Mouse (Mus musculus) CH12.LX (cell line): ENCODE measurements around the gene D8Ertd738e. TPM values are rescaled to one million over a fixed set of nuclear protein-coding genes. Genes with fewer than 3 reads are reported as not detected.
A peak's percentile ranks its signal among the peaks of the same experiment; 100 is the strongest.

Experiments used
- DNase-seq: peaks from one replicate; pipeline ENCODE4 v3.0.0-alpha.2; 2013; ENCODE audit errors: extremely low read depth
- H3K27ac ChIP-seq: 2 replicates; pipeline ENCODE4 v1.5.1; 2012; ENCODE audit warnings: low read depth, mild to moderate bottlenecking, control low read depth, moderate library complexity; ENCODE audit not compliant: insufficient read depth
- H3K27me3 ChIP-seq: replicated peaks from 2 replicates; pipeline ENCODE3; 2012; ENCODE audit warnings: inconsistent platforms
- H3K36me3 ChIP-seq, 2 experiments: replicated peaks in 1 of 2; 2 replicates each; pipeline versions ENCODE3 to v1.6.1; 2012; ENCODE audit warnings: inconsistent platforms in 1 of 2, low read length in 1 of 2, mild to moderate bottlenecking in 1 of 2, mixed read lengths in 1 of 2, moderate library complexity in 1 of 2; ENCODE audit not compliant: control insufficient read depth in 1 of 2, insufficient read depth in 1 of 2
- H3K4me1 ChIP-seq, 2 experiments: 2 replicates each; pipeline ENCODE4 v1.6.1; 2012; ENCODE audit warnings: inconsistent platforms in 1 of 2, moderate library complexity in 1 of 2; ENCODE audit not compliant: insufficient read depth in 2 of 2, control insufficient read depth in 1 of 2
- H3K4me2 ChIP-seq: 2 replicates; pipeline ENCODE4 v1.6.1; 2012; ENCODE audit warnings: low read depth, mild to moderate bottlenecking, control low read depth; ENCODE audit not compliant: poor library complexity, insufficient read depth, severe bottlenecking
- H3K4me3 ChIP-seq, 3 experiments: fragments of 150-350 bp in 1 of 3; sonication (generic) in 1 of 3; replicated peaks in 1 of 3; 2 replicates each; pipeline versions ENCODE3 to v1.5.1; 2011 to 2012; ENCODE audit warnings: low read depth in 2 of 3, low read length in 2 of 3, mild to moderate bottlenecking in 2 of 3, moderate library complexity in 2 of 3, control low read depth in 1 of 3, improper control_type of control experiment in 1 of 3, inconsistent platforms in 1 of 3, mixed read lengths in 1 of 3; ENCODE audit not compliant: poor library complexity in 1 of 3
- H3K79me2 ChIP-seq: replicated peaks from 2 replicates; pipeline ENCODE4 v1.6.1; 2012; ENCODE audit warnings: mild to moderate bottlenecking, moderate library complexity; ENCODE audit not compliant: control insufficient read depth, poor library complexity, insufficient read depth, severe bottlenecking; ENCODE audit errors: extremely low read depth
- H3K9ac ChIP-seq: 2 replicates; pipeline ENCODE4 v1.6.1; 2012; ENCODE audit warnings: low read depth, mild to moderate bottlenecking, control low read depth, moderate library complexity; ENCODE audit not compliant: insufficient read depth
- H3K9me3 ChIP-seq: replicated peaks from 2 replicates; pipeline ENCODE3; 2012; ENCODE audit warnings: low read length, inconsistent platforms, mixed read lengths
- BHLHE40 ChIP-seq: IDR thresholded peaks from 2 replicates; pipeline ENCODE4 v1.6.1; 2011; ENCODE audit warnings: mild to moderate bottlenecking, low read depth, low read length, improper control_type of control experiment
- CHD1 ChIP-seq: IDR thresholded peaks from 2 replicates; pipeline ENCODE4 v1.6.1; 2012; ENCODE audit warnings: low read depth, low read length, improper control_type of control experiment, inconsistent platforms
- CHD2 ChIP-seq: IDR thresholded peaks from 2 replicates; pipeline ENCODE4 v1.6.1; 2011; ENCODE audit warnings: low read length, improper control_type of control experiment
- CTCF ChIP-seq, 2 experiments: IDR thresholded peaks in 1 of 2; conservative IDR thresholded peaks in 1 of 2; 2 replicates each; pipeline ENCODE4 v1.5.1; 2011 to 2012; ENCODE audit warnings: low read depth in 2 of 2, low read length in 2 of 2, improper control_type of control experiment in 1 of 2, inconsistent platforms in 1 of 2, mild to moderate bottlenecking in 1 of 2, moderate library complexity in 1 of 2
- E2F4 ChIP-seq: IDR thresholded peaks from 2 replicates; pipeline ENCODE4 v1.6.1; 2011; ENCODE audit warnings: low read depth, low read length, improper control_type of control experiment; ENCODE audit not compliant: insufficient replicate concordance
- ELF1 ChIP-seq: IDR thresholded peaks from 2 replicates; pipeline ENCODE4 v1.6.1; 2014; ENCODE audit warnings: low read depth, mild to moderate bottlenecking, inconsistent platforms, low read length, improper control_type of control experiment
- EP300 ChIP-seq: IDR thresholded peaks from 2 replicates; pipeline ENCODE4 v1.6.1; 2011; ENCODE audit warnings: low read length, improper control_type of control experiment
- ETS1 ChIP-seq: conservative IDR thresholded peaks from 2 replicates; pipeline ENCODE4 v1.6.1; 2012; ENCODE audit warnings: low read depth, mild to moderate bottlenecking, inconsistent platforms, low read length, improper control_type of control experiment, moderate library complexity
- GABPA ChIP-seq: IDR thresholded peaks from 2 replicates; pipeline ENCODE4 v1.6.1; 2012; ENCODE audit warnings: low read depth, low read length, improper control_type of control experiment, inconsistent platforms; ENCODE audit not compliant: insufficient replicate concordance
- HCFC1 ChIP-seq: IDR thresholded peaks from 2 replicates; pipeline ENCODE4 v1.6.1; 2012; ENCODE audit warnings: low read depth, mild to moderate bottlenecking, inconsistent platforms, low read length, improper control_type of control experiment
- IRF4 ChIP-seq: IDR thresholded peaks from 2 replicates; pipeline ENCODE4 v1.6.1; 2014; ENCODE audit warnings: low read depth, mild to moderate bottlenecking, inconsistent platforms, low read length, improper control_type of control experiment
- JUN ChIP-seq: IDR thresholded peaks from 2 replicates; pipeline ENCODE4 v1.6.1; 2011; ENCODE audit warnings: low read depth, mild to moderate bottlenecking, low read length, improper control_type of control experiment, moderate library complexity; ENCODE audit not compliant: insufficient read depth
- JUND ChIP-seq: conservative IDR thresholded peaks from 2 replicates; pipeline ENCODE4 v1.6.1; 2011; ENCODE audit warnings: low read depth, low read length, improper control_type of control experiment
- KAT2A ChIP-seq: IDR thresholded peaks from 2 replicates; pipeline ENCODE4 v1.6.1; 2012; ENCODE audit warnings: low read length, improper control_type of control experiment, inconsistent platforms; ENCODE audit not compliant: insufficient replicate concordance
- MAFK ChIP-seq: IDR thresholded peaks from 2 replicates; pipeline ENCODE4 v1.6.1; 2011; ENCODE audit warnings: low read length, improper control_type of control experiment; ENCODE audit not compliant: insufficient replicate concordance
- MAX ChIP-seq: IDR thresholded peaks from 2 replicates; pipeline ENCODE4 v1.6.1; 2011; ENCODE audit warnings: low read length, improper control_type of control experiment
- MAZ ChIP-seq: IDR thresholded peaks from 2 replicates; pipeline ENCODE4 v1.6.1; 2012; ENCODE audit warnings: low read depth, mild to moderate bottlenecking, inconsistent platforms, low read length, improper control_type of control experiment, moderate library complexity
- MEF2A ChIP-seq: IDR thresholded peaks from 2 replicates; pipeline ENCODE4 v1.6.1; 2014; ENCODE audit warnings: low read depth, mild to moderate bottlenecking, inconsistent platforms, low read length, improper control_type of control experiment, borderline replicate concordance
- MXI1 ChIP-seq: IDR thresholded peaks from 2 replicates; pipeline ENCODE4 v1.6.1; 2011; ENCODE audit warnings: mild to moderate bottlenecking, low read depth, low read length, improper control_type of control experiment
- MYC ChIP-seq: IDR thresholded peaks from 2 replicates; pipeline ENCODE4 v1.6.1; 2011; ENCODE audit warnings: low read depth, mild to moderate bottlenecking, improper control_type of control experiment, low read length
- NELFE ChIP-seq: IDR thresholded peaks from 2 replicates; pipeline ENCODE4 v1.6.1; 2011; ENCODE audit warnings: low read depth, low read length, improper control_type of control experiment
- NRF1 ChIP-seq: IDR thresholded peaks from 2 replicates; pipeline ENCODE4 v1.6.1; 2014; ENCODE audit warnings: low read depth, mild to moderate bottlenecking, inconsistent platforms, low read length, improper control_type of control experiment, moderate library complexity
- PAX5 ChIP-seq: IDR thresholded peaks from 2 replicates; pipeline ENCODE4 v1.6.1; 2012; ENCODE audit warnings: low read length, inconsistent platforms, mixed read lengths
- POLR2A ChIP-seq: IDR thresholded peaks from 2 replicates; pipeline ENCODE4 v1.6.1; 2011; ENCODE audit warnings: low read depth, mild to moderate bottlenecking, improper control_type of control experiment, low read length
- POLR2AphosphoS2 ChIP-seq: IDR thresholded peaks from 2 replicates; pipeline ENCODE4 v1.6.1; 2011; ENCODE audit warnings: low read depth, low read length, improper control_type of control experiment
- RAD21 ChIP-seq: IDR thresholded peaks from 2 replicates; pipeline ENCODE4 v1.6.1; 2011; ENCODE audit warnings: low read depth, mild to moderate bottlenecking, low read length, improper control_type of control experiment, moderate library complexity
- RCOR1 ChIP-seq: conservative IDR thresholded peaks from 2 replicates; pipeline ENCODE4 v1.6.1; 2012; ENCODE audit warnings: low read depth, mild to moderate bottlenecking, inconsistent platforms, low read length, improper control_type of control experiment
- SIN3A ChIP-seq: IDR thresholded peaks from 2 replicates; pipeline ENCODE4 v1.6.1; 2012; ENCODE audit warnings: low read length, improper control_type of control experiment, inconsistent platforms
- SMC3 ChIP-seq: IDR thresholded peaks from 2 replicates; pipeline ENCODE4 v1.6.1; 2011; ENCODE audit warnings: low read depth, low read length, improper control_type of control experiment
- TBP ChIP-seq: conservative IDR thresholded peaks from 2 replicates; pipeline ENCODE4 v1.6.1; 2011; ENCODE audit warnings: low read depth, low read length, improper control_type of control experiment
- TCF12 ChIP-seq: IDR thresholded peaks from 2 replicates; pipeline ENCODE4 v1.6.1; 2014; ENCODE audit warnings: low read depth, mild to moderate bottlenecking, inconsistent platforms, low read length, improper control_type of control experiment
- USF1 ChIP-seq: IDR thresholded peaks from 2 replicates; pipeline ENCODE4 v1.6.1; 2014; ENCODE audit warnings: low read depth, mild to moderate bottlenecking, inconsistent platforms, low read length, improper control_type of control experiment
- USF2 ChIP-seq: conservative IDR thresholded peaks from 2 replicates; pipeline ENCODE4 v1.6.1; 2011; ENCODE audit warnings: low read depth, low read length, improper control_type of control experiment
- ZC3H11A ChIP-seq: IDR thresholded peaks from 2 replicates; pipeline ENCODE4 v1.6.1; 2012; ENCODE audit warnings: low read depth, mild to moderate bottlenecking, inconsistent platforms, low read length, improper control_type of control experiment
- ZKSCAN1 ChIP-seq: IDR thresholded peaks from 2 replicates; pipeline ENCODE4 v1.6.1; 2012; ENCODE audit warnings: low read depth, inconsistent platforms, low read length, improper control_type of control experiment, borderline replicate concordance
- ZMIZ1 ChIP-seq: IDR thresholded peaks from 2 replicates; pipeline ENCODE4 v1.6.1; 2012; ENCODE audit warnings: low read depth, mild to moderate bottlenecking, inconsistent platforms, low read length, improper control_type of control experiment
- ZNF384 ChIP-seq: IDR thresholded peaks from 2 replicates; pipeline ENCODE4 v1.6.1; 2012; ENCODE audit warnings: low read depth, low read length, improper control_type of control experiment, inconsistent platforms
- dilution Hi-C: fragments of 300-500 bp; cut with MboI; formaldehyde crosslinking; loops from 2 replicates; pipeline ENCODE4 v1.14.3; 2020; ENCODE audit warnings: low sequenced_read_pairs; ENCODE audit not compliant: extremely low pct_unique_long_range_greater_than_20kb, extremely low pct_ligation_motif_present
- in situ Hi-C: fragments of 300-500 bp; cut with MboI; formaldehyde crosslinking; loops from 3 replicates; pipeline ENCODE4 v1.14.3; 2019; ENCODE audit warnings: low sequenced_read_pairs, low pct_ligation_motif_present, low pct_unique_long_range_greater_than_20kb, mixed read lengths
- polyA plus RNA-seq: library from polyadenylated mRNA; unstranded; fragments of >175 nt; gene quantifications from 2 replicates; pipeline ENCODE4 v1.2.1, GENCODE M21; 2012; ENCODE audit warnings: low read depth; ENCODE audit not compliant: insufficient read length
- total RNA-seq, 2 experiments: library from RNA; depleted of rRNA; stranded (reverse); fragments of 300-350 nt in 1 of 2; fragments of >200 nt in 1 of 2; gene quantifications; 2 replicates each; pipeline ENCODE4 v1.2.3; 2012 to 2014

The D8Ertd738e gene
- 225 and 266 TPM in 2 replicates for total RNA-seq (2012; rRNA removed)
- total RNA-seq (2014; rRNA removed) = 213 and 228 TPM in 2 replicates
- 217 and 262 TPM in 2 replicates for polyA plus RNA-seq

GRCm38 (mm10) chr8:84249257-84250170, at the start of gene D8Ertd738e:
D8Ertd738e (minus strand) TSS chr8:84249719.
- peak within 1 kb of the TSS; percentile 64; the same call in 1 of the 2 replicates for H3K27ac ChIP-seq
- TF ChIP-seq NELFE (peak; percentile 84), MAZ (no peak), ELF1 (peak; percentile 97), KAT2A (0 out of 2 replicates have a peak, but pooled peaks have one; percentile 65), POLR2AphosphoS2 (peak; percentile 99), SMC3 (no peak), MYC (peak; percentile 66; the same call in 1 of the 2 replicates), CHD1 (no peak), RAD21 (no peak), ZC3H11A (no peak), NRF1 (peak; percentile 64), MXI1 (peak; percentile 90), BHLHE40 (peak; percentile 97), ZNF384 (no peak), MEF2A (peak; percentile 50; the same call in 1 of the 2 replicates), TCF12 (peak; percentile 79), EP300 (no peak), SIN3A (peak; percentile 97), TBP (0 out of 2 replicates have a peak, but pooled peaks have one; percentile 42), ZKSCAN1 (no peak), USF2 (no peak; the same call in 1 of the 2 replicates), JUND (no peak), GABPA (no peak), JUN (0 out of 2 replicates have a peak, but pooled peaks have one; percentile 28), USF1 (peak; percentile 69), MAX (peak; percentile 90), POLR2A (peak; percentile 89), RCOR1 (no peak), HCFC1 (peak; percentile 86), PAX5 (no peak), IRF4 (peak; percentile 44; the same call in 1 of the 2 replicates), ZMIZ1 (peak; percentile 82), ETS1 (peak; percentile 55; the same call in 1 of the 2 replicates), MAFK (no peak), CHD2 (peak; percentile 57; the same call in 1 of the 2 replicates), CTCF (conservative IDR thresholded peaks at IDR 0.05 in 1 of 2, IDR thresholded peaks at IDR 0.05 in 1 of 2; ENCODE audit: low read depth in 2 of 2, low read length in 2 of 2) (no peak), E2F4 (no peak)

More at GRCm38 (mm10) chr8:84249257-84250170, at the start of gene D8Ertd738e:
- Histone ChIP-seq H3K79me2 (peaks cover 16% of the 10 kb centered on the region), H3K9ac (peak within 1 kb of the TSS; percentile 93), H3K4me2 (peak within 1 kb of the TSS; percentile 39), H3K4me3 (peak within 1 kb of the TSS; percentile 73 to 99 (median 98)), H3K27me3 (no peaks in the 10 kb centered on the region), H3K9me3 (no peaks in the 10 kb centered on the region), H3K36me3 (peaks cover 54 to 76% of the 10 kb centered on the region in 2 experiments), H3K4me1 (peaks cover 3 to 9% of the 10 kb centered on the region in 2 experiments; a peak in 2 of 4 replicates)
- dilution Hi-C loops (no loop called here), in situ Hi-C loops (no loop called here)
- DNase-seq = peak; percentile 97
